In genomic region chr1:164199551-164199950, GRCm38 (mm10) we compare ENCODE assay signal across 22 mouse cellular contexts. TPM values are rescaled to one million over a fixed set of nuclear protein-coding genes. Genes with fewer than 3 reads are reported as not detected.
A peak's percentile ranks its signal among the peaks of the same experiment; 100 is the strongest.
DNase-seq lines count a peak whose midpoint lies in the region; ATAC-seq lines count a peak whose summit lies in the region.
"Had no signal": no experiment of that assay in that cellular context is flagged by ENCODE, and none has a peak within 500 bp of the region (broad histone marks: within the 10 kb centered on the region; RNA-seq: fewer than 3 reads in every experiment).

No protein-coding gene starts in this region.

- H3K4me2 ChIP-seq in heart, embryonic 12.5 days, result no peak overlapping the region
- H3K4me2 ChIP-seq: forebrain, embryonic 13.5 days; heart, embryonic 13.5 days; hindbrain, embryonic 14.5 days had no signal

- no peak for ATAC-seq in heart, embryonic 12.5 days (ENCODE audit: insufficient number of reproducible peaks, low FRiP score)
- ATAC-seq: CD4-positive, CD25-positive, alpha-beta regulatory T cell, adult 4 months; forebrain, embryonic 13.5 days; forebrain, embryonic 16.5 days; hindbrain, postnatal 0 days; inflammation-experienced regulatory T-cells, adult 6 months had no signal

- H3K27ac ChIP-seq in heart, embryonic 12.5 days (ENCODE audit: poor library complexity, severe bottlenecking), result no peak overlapping the region
- H3K27ac ChIP-seq: forebrain, embryonic 13.5 days; heart, embryonic 13.5 days; hindbrain, embryonic 14.5 days; hindbrain, postnatal 0 days had no signal

- no peaks in the 10 kb centered on the region for H3K27me3 ChIP-seq in heart, embryonic 12.5 days (replicated peaks)
- H3K27me3 ChIP-seq: forebrain, embryonic 13.5 days; heart, embryonic 13.5 days had no signal

- no peak overlapping the region for H3K9ac ChIP-seq in heart, embryonic 12.5 days
- H3K9ac ChIP-seq: forebrain, embryonic 13.5 days; heart, embryonic 13.5 days; hindbrain, embryonic 14.5 days had no signal

- no peaks in the 10 kb centered on the region for H3K9me3 ChIP-seq in heart, embryonic 12.5 days (replicated peaks)
- H3K9me3 ChIP-seq: forebrain, embryonic 10.5 days; forebrain, embryonic 13.5 days; heart, embryonic 13.5 days had no signal

- H3K4me3 ChIP-seq in heart, embryonic 12.5 days, result no peak overlapping the region
- H3K4me3 ChIP-seq: forebrain, embryonic 10.5 days; forebrain, embryonic 13.5 days; heart, embryonic 13.5 days had no signal

- 86% methylated on average over 4 of the region's 4 CpGs for WGBS in heart, embryonic 12.5 days

- DNase-seq in heart, adult 11 months, result peak; percentile 83
- DNase-seq in ovary, postnatal 36 days (ENCODE audit: low spot score), result peak; percentile 52
- no peak for DNase-seq in ovary, postnatal 10 days (ENCODE audit: low spot score)
- peak; percentile 73 for DNase-seq in testis, postnatal 10 days (ENCODE audit: low spot score)
- no peak for DNase-seq in right cerebral cortex, postnatal 36 days (ENCODE audit: low spot score in 2 of 2)
- DNase-seq: adrenal gland, postnatal 36 days; cerebellum, adult 18-20 months; cerebellum, adult 9-10 months; cerebellum, postnatal 14 days; gastrocnemius, postnatal 14 days; heart, adult 18-20 months; heart, postnatal 14 days; heart, postnatal 4 days had no signal

- H3K4me1 ChIP-seq in heart, embryonic 12.5 days (replicated peaks), result no peaks in the 10 kb centered on the region
- H3K4me1 ChIP-seq: forebrain, embryonic 10.5 days; forebrain, embryonic 13.5 days; heart, embryonic 13.5 days had no signal

- H3K36me3 ChIP-seq in heart, embryonic 12.5 days, result no peaks in the 10 kb centered on the region
- H3K36me3 ChIP-seq: forebrain, embryonic 10.5 days; heart, embryonic 13.5 days had no signal

RNA-seq across cellular contexts. Expression of gene F5, which starts 47.9 kb away (rescaled TPM):
- 0.55 and 0.87 TPM in 2 replicates for polyA plus RNA-seq in heart, embryonic 12.5 days (2016; fragmentation: Nextera tagmentation; extraction: Ambion mirVana)
- polyA plus RNA-seq: inflammation-experienced regulatory T-cells, adult 6 months had no signal

RNA-seq across cellular contexts. Expression of gene Slc19a2, which starts 49.3 kb away (rescaled TPM):
- 10.9 and 11.0 TPM in 2 replicates for polyA plus RNA-seq in heart, embryonic 12.5 days (2016; fragmentation: Nextera tagmentation; extraction: Ambion mirVana)

Comparison
In these comparisons a context has a peak if more than half of its experiments do, and no peak if none do; other contexts are left out.
1. DNase-seq: peak in heart, adult 11 months (single experiment), ovary, postnatal 36 days (single experiment) and testis, postnatal 10 days (single experiment); none in ovary, postnatal 10 days (single experiment) and right cerebral cortex, postnatal 36 days (0 of 2).